Mouse (Mus musculus): ENCODE measurements at regions not wholly inside any gene's neighbourhood (a gene's known extent, or its start where the extent isn't known, plus 50 kb on each side); places are given as distances from the start of the nearest gene placed in this dataset.
"Not testable (repeated sequence)": the region's sequence is repeated elsewhere in the genome, so short reads cannot be mapped to it uniquely, and the experiment has no call there.

- no peak for DNase-seq (ENCODE audit: low spot score)
Measured at GRCm38 (mm10) chr6:22446621-22447310, 90.7 kb upstream of the Fam3c start.

GRCm38 (mm10) chr6:22444856-22445255, 88.8 kb upstream of the Fam3c start:
- intact Hi-C loops (cut with DNase I); DNase-seq (ENCODE audit: low spot score): not testable (repeated sequence)

More at GRCm38 (mm10) chr6:22446621-22447310, 90.7 kb upstream of the Fam3c start:
- intact Hi-C loops (cut with DNase I), result no loop called here

- intact Hi-C loops (cut with DNase I), result no loop called here
Measured at GRCm38 (mm10) chr6:22444220-22444619, 88.2 kb upstream of the Fam3c start.

GRCm38 (mm10) chr6:22443573-22443972, 87.5 kb upstream of the Fam3c start:
- intact Hi-C loops (cut with DNase I), result no loop called here

More at GRCm38 (mm10) chr6:22444220-22444619, 88.2 kb upstream of the Fam3c start:
- DNase-seq (ENCODE audit: low spot score), result no peak

GRCm38 (mm10) chr6:22443170-22443569, 87.1 kb upstream of the Fam3c start:
- intact Hi-C loops (cut with DNase I), result no loop called here
- DNase-seq (ENCODE audit: low spot score), result no peak

More at GRCm38 (mm10) chr6:22443573-22443972, 87.5 kb upstream of the Fam3c start:
- no peak for DNase-seq (ENCODE audit: low spot score)

- intact Hi-C loops (cut with DNase I), result no loop called here
- no peak for DNase-seq (ENCODE audit: low spot score)
Measured at GRCm38 (mm10) chr6:22442591-22442990, 86.5 kb upstream of the Fam3c start.

GRCm38 (mm10) chr6:22439871-22440270, 83.8 kb upstream of the Fam3c start:
- intact Hi-C loops (cut with DNase I), result no loop called here
- no peak for DNase-seq (ENCODE audit: low spot score)

GRCm38 (mm10) chr6:22429026-22429425, 73.0 kb upstream of the Fam3c start:
- DNase-seq (ENCODE audit: low spot score), result no peak
- intact Hi-C loops (cut with DNase I), result no loop called here

- no peak for DNase-seq (ENCODE audit: low spot score)
- intact Hi-C loops (cut with DNase I), result no loop called here
Measured at GRCm38 (mm10) chr6:22424161-22424807, 68.2 kb upstream of the Fam3c start.

GRCm38 (mm10) chr6:22423070-22423980, 67.3 kb upstream of the Fam3c start:
- DNase-seq (ENCODE audit: low spot score), result no peak
- intact Hi-C loops (cut with DNase I), result no loop called here

- no peak for DNase-seq (ENCODE audit: low spot score)
- intact Hi-C loops (cut with DNase I), result no loop called here
Measured at GRCm38 (mm10) chr6:22421551-22421950, 65.5 kb upstream of the Fam3c start.

GRCm38 (mm10) chr6:22418279-22418678, 62.2 kb upstream of the Fam3c start:
- intact Hi-C loops (cut with DNase I), result no loop called here
- no peak for DNase-seq (ENCODE audit: low spot score)

- DNase-seq (ENCODE audit: low spot score), result no peak
- intact Hi-C loops (cut with DNase I), result no loop called here
Measured at GRCm38 (mm10) chr6:22417189-22417588, 61.1 kb upstream of the Fam3c start.

- intact Hi-C loops (cut with DNase I), result no loop called here
- DNase-seq (ENCODE audit: low spot score), result no peak
Measured at GRCm38 (mm10) chr6:22411796-22412195, 55.8 kb upstream of the Fam3c start.

GRCm38 (mm10) chr6:22408808-22409589, 53.0 kb upstream of the Fam3c start:
- DNase-seq (ENCODE audit: low spot score), result no peak
- intact Hi-C loops (cut with DNase I), result no loop called here

Measured in heart, postnatal 25 days (tissue).